Comparison of ENCODE assay signal across 8 mouse cellular contexts in the genomic region with DNA sequence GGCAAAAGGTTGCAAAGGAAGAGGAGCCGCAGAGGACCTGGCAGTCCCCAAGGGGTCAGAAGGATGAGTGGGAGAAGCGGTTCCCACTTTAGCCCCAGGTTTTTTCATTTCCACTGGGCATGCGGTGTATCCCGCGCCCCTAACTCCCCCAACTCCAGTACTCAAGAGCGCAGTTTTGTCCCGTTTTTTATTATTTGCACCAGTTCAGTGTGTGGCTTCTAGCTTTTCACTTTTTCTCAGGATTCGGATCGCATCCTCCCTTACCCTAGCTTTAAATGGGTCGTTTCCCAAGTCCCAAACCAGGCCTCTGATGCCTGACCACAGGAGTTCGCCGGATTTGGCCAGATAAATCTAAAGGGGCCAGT. TPM values are rescaled to one million over a fixed set of nuclear protein-coding genes. Genes with fewer than 3 reads are reported as not detected.
A peak's percentile ranks its signal among the peaks of the same experiment; 100 is the strongest.
DNase-seq lines count a peak whose midpoint lies in the region; ATAC-seq and TF ChIP-seq lines count a peak whose summit lies in the region.

No protein-coding gene starts in this region.

- ATAC-seq in lung, postnatal 0 days, result no peak
- no peak; the same call in 1 of the 2 replicates for ATAC-seq in limb, embryonic 13.5 days (ENCODE audit: low FRiP score, low read depth)
- ATAC-seq in stomach, embryonic 14.5 days (ENCODE audit: insufficient number of reproducible peaks, insufficient read depth, low FRiP score, low read depth), result peak; percentile 3; the same call in 1 of the 2 replicates

- peaks cover 13% of the 10 kb centered on the region for H3K36me3 ChIP-seq in lung, postnatal 0 days (ENCODE audit: insufficient read depth, low read length)
- no peaks in the 10 kb centered on the region for H3K36me3 ChIP-seq in limb, embryonic 13.5 days
- H3K36me3 ChIP-seq in stomach, embryonic 14.5 days (ENCODE audit: control insufficient read depth, insufficient read depth, low read length), result no peaks in the 10 kb centered on the region

- no peaks in the 10 kb centered on the region for H3K27me3 ChIP-seq in lung, postnatal 0 days (replicated peaks; ENCODE audit: insufficient read depth, low read length)
- peaks cover 92% of the 10 kb centered on the region for H3K27me3 ChIP-seq in limb, embryonic 13.5 days
- H3K27me3 ChIP-seq in stomach, embryonic 14.5 days (ENCODE audit: control insufficient read depth, insufficient read depth, low read length), result peaks cover 30% of the 10 kb centered on the region

- TF ChIP-seq EP300 in lung, postnatal 0 days (IDR thresholded peaks at IDR 0.05), result no peak; the same call in 1 of the 2 replicates

- peak overlapping the region; percentile 97 for H3K27ac ChIP-seq in lung, postnatal 0 days (ENCODE audit: low read length)
- no peak overlapping the region for H3K27ac ChIP-seq in limb, embryonic 13.5 days
- no peak overlapping the region for H3K27ac ChIP-seq in stomach, embryonic 14.5 days (ENCODE audit: low read length)

- 2% methylated on average over 12 of the region's 12 CpGs for WGBS in lung, postnatal 0 days
- WGBS in limb, embryonic 13.5 days, result under 1% methylated on average over 12 of the region's 12 CpGs
- 3% methylated on average over 12 of the region's 12 CpGs for WGBS in stomach, embryonic 14.5 days

- TF ChIP-seq CTCF in lung, postnatal 0 days (IDR thresholded peaks at IDR 0.05), result no peak

- H3K9ac ChIP-seq in lung, postnatal 0 days (replicated peaks; ENCODE audit: low read depth), result peak overlapping the region; percentile 32
- no peak overlapping the region; the same call in none of the 2 replicates for H3K9ac ChIP-seq in limb, embryonic 13.5 days
- no peak overlapping the region; the same call in 1 of the 2 replicates for H3K9ac ChIP-seq in stomach, embryonic 14.5 days (replicated peaks; ENCODE audit: low read depth, low read length)

- peak overlapping the region; percentile 80 for H3K4me2 ChIP-seq in lung, postnatal 0 days (replicated peaks; ENCODE audit: low read depth, low read length)
- peak overlapping the region; percentile 95 for H3K4me2 ChIP-seq in limb, embryonic 13.5 days (replicated peaks)
- H3K4me2 ChIP-seq in stomach, embryonic 14.5 days (replicated peaks; ENCODE audit: low read depth, low read length), result peak overlapping the region; percentile 95

- no peaks in the 10 kb centered on the region for H3K9me3 ChIP-seq in lung, postnatal 0 days (ENCODE audit: low read length)
- no peaks in the 10 kb centered on the region for H3K9me3 ChIP-seq in limb, embryonic 13.5 days
- H3K9me3 ChIP-seq in stomach, embryonic 14.5 days (ENCODE audit: control insufficient read depth, low read depth, low read length), result no peaks in the 10 kb centered on the region

- peak; percentile 10 for DNase-seq in cerebellum, adult 9-10 months
- no peak for DNase-seq in cerebellum, adult 9-11 months
- no peak for DNase-seq in lung, postnatal 0 days (ENCODE audit: low spot score)
- no peak for DNase-seq in lung, postnatal 14 days
- DNase-seq in right cerebral cortex, postnatal 14 days, result no peak
- no peak for DNase-seq in adrenal gland, postnatal 25 days

- H3K4me3 ChIP-seq in lung, postnatal 0 days (ENCODE audit: low read depth, low read length), result peak overlapping the region; percentile 96
- H3K4me3 ChIP-seq in limb, embryonic 13.5 days, result peak overlapping the region; percentile 58
- H3K4me3 ChIP-seq in stomach, embryonic 14.5 days (ENCODE audit: low read depth, low read length), result peak overlapping the region; percentile 49

- H3K4me1 ChIP-seq in lung, postnatal 0 days (ENCODE audit: insufficient read depth, low read depth, low read length), result peaks cover 24% of the 10 kb centered on the region
- H3K4me1 ChIP-seq in limb, embryonic 13.5 days, result peaks cover 53% of the 10 kb centered on the region
- H3K4me1 ChIP-seq in stomach, embryonic 14.5 days (ENCODE audit: control insufficient read depth, insufficient read depth, low read length), result peaks cover 9% of the 10 kb centered on the region; the same call in 1 of the 2 replicates

RNA-seq across cellular contexts. Expression of a gene that starts 0.5 kb away (rescaled TPM):
- polyA plus RNA-seq in lung, postnatal 0 days (2015; fragmentation: Nextera tagmentation; extraction: Ambion mirVana), result 3.9 and 19.7 TPM in 2 replicates
- polyA plus RNA-seq in limb, embryonic 13.5 days (2015; fragmentation: Nextera tagmentation; extraction: Ambion mirVana), result 1.1 and 1.3 TPM in 2 replicates
- polyA plus RNA-seq in stomach, embryonic 14.5 days (2014; fragmentation: Nextera tagmentation; extraction: Ambion mirVana), result 4.4 and 6.6 TPM in 2 replicates
- 21.0 and 21.6 TPM in 2 replicates for total RNA-seq in adrenal gland, postnatal 25 days (2021)
